Mouse (Mus musculus) liver, embryonic 14.5 days (tissue): ENCODE measurements around the gene Atf7ip. TPM values are rescaled to one million over a fixed set of nuclear protein-coding genes. Genes with fewer than 3 reads are reported as not detected.
A peak's percentile ranks its signal among the peaks of the same experiment; 100 is the strongest.

Source experiments
- ATAC-seq: fragments of 200-750 bp; cut with Nextera tagmentation; 2 replicates; pipeline ENCODE4 v1.8.0; 2017; ENCODE audit warnings: moderate number of reproducible peaks, mild to moderate bottlenecking, moderate library complexity; ENCODE audit not compliant: insufficient read depth
- DNase-seq, 3 experiments: peaks; one replicate each; pipeline ENCODE4 v3.0.0-alpha.2; 2012 to 2013; ENCODE audit warnings: low read depth in 3 of 3, low spot score in 3 of 3
- H3K27ac ChIP-seq: fragments of 300-500 bp; sonication (generic); 2 replicates; pipeline ENCODE4 v1.5.1; 2014; ENCODE audit warnings: moderate library complexity, mild to moderate bottlenecking, control low read depth, inconsistent platforms
- H3K27me3 ChIP-seq: fragments of 300-500 bp; sonication (generic); 2 replicates; pipeline ENCODE4 v1.6.1; 2014; ENCODE audit warnings: mild to moderate bottlenecking, low read length, moderate library complexity; ENCODE audit not compliant: control insufficient read depth, insufficient read depth
- H3K36me3 ChIP-seq: fragments of 300-500 bp; sonication (generic); replicated peaks from 2 replicates; pipeline ENCODE4 v1.6.1; 2014; ENCODE audit warnings: low read depth; ENCODE audit not compliant: control insufficient read depth, insufficient read depth
- H3K4me1 ChIP-seq, 2 experiments: fragments of 200-500 bp in 1 of 2; fragments of 300-500 bp in 1 of 2; sonication (generic) in 1 of 2; replicated peaks; 2 replicates each; pipeline ENCODE4 v1.6.1; 2012 to 2014; ENCODE audit warnings: antibody characterized with exemption in 1 of 2, inconsistent platforms in 1 of 2, low read length in 1 of 2; ENCODE audit not compliant: control insufficient read depth in 2 of 2, insufficient read depth in 2 of 2
- H3K4me2 ChIP-seq: fragments of 300-500 bp; sonication (generic); 2 replicates; pipeline ENCODE4 v1.6.1; 2014; ENCODE audit warnings: low read depth, mild to moderate bottlenecking, control low read depth, moderate library complexity
- H3K4me3 ChIP-seq, 2 experiments: fragments of 200-500 bp in 1 of 2; fragments of 300-500 bp in 1 of 2; sonication (generic) in 1 of 2; 2 replicates each; pipeline ENCODE4 v1.5.1; 2012 to 2014; ENCODE audit warnings: low read depth in 2 of 2, low read length in 2 of 2, mild to moderate bottlenecking in 2 of 2, control low read depth in 1 of 2, inconsistent platforms in 1 of 2, moderate library complexity in 1 of 2; ENCODE audit not compliant: insufficient read depth in 1 of 2
- H3K9ac ChIP-seq: fragments of 300-500 bp; sonication (generic); replicated peaks from 2 replicates; pipeline ENCODE4 v1.6.1; 2014; ENCODE audit warnings: mild to moderate bottlenecking, control low read depth, moderate library complexity
- H3K9me3 ChIP-seq: fragments of 300-500 bp; sonication (generic); 2 replicates; pipeline ENCODE4 v1.6.1; 2016; ENCODE audit warnings: low read length, mixed read lengths; ENCODE audit not compliant: control insufficient read depth
- CTCF ChIP-seq: IDR thresholded peaks from 2 replicates; pipeline ENCODE4 v1.5.1; 2016; ENCODE audit warnings: antibody characterized with exemption, low read depth, control low read depth
- EP300 ChIP-seq: IDR thresholded peaks from 2 replicates; pipeline ENCODE4 v1.6.1; 2016; ENCODE audit warnings: antibody characterized with exemption, low read depth
- WGBS: fragments of 180-500 bp; shearing (Covaris S2); extraction: QIAGEN DNeasy Blood & Tissue Kit; methylation state at CpG from one replicate; pipeline ENCODE4 v1.1.7; 2014; ENCODE audit not compliant: insufficient replicate concordance; 5-methylcytosine and 5-hydroxymethylcytosine counted together
- polyA plus RNA-seq, 2 experiments: library from polyadenylated mRNA; depleted of rRNA in 1 of 2; stranded (reverse) in 1 of 2; unstranded in 1 of 2; fragments of >200 nt; fragmentation: Nextera tagmentation in 1 of 2; extraction: Ambion mirVana in 1 of 2; gene quantifications; 2 replicates each; pipeline versions ENCODE4 v1.2.1 to v1.2.3; 2012 to 2014

Gene Atf7ip
- polyA plus RNA-seq, 2 experiments = 7.2 to 14.2 TPM

- Histone ChIP-seq H3K9me3 (no peaks in the 10 kb centered on the region), H3K4me1 (peaks cover 32 to 49% of the 10 kb centered on the region in 2 experiments), H3K4me2 (no peak overlapping the region), H3K36me3 (no peaks in the 10 kb centered on the region), H3K4me3 (no peak overlapping the region), H3K27ac (no peak overlapping the region), H3K9ac (no peak overlapping the region), H3K27me3 (no peaks in the 10 kb centered on the region)
- ATAC-seq = no peak
- 56% methylated on average over 8 of the region's 8 CpGs for WGBS
- TF ChIP-seq CTCF (no peak), EP300 (no peak)
- no peak for DNase-seq
These were observed 40.9 kb upstream of the Atf7ip start for GRCm38 (mm10) chr6:136465021-136465420.

- Histone ChIP-seq H3K36me3 (no peaks in the 10 kb centered on the region), H3K9me3 (no peaks in the 10 kb centered on the region), H3K4me2 (peak overlapping the region; percentile 38), H3K4me1 (peaks cover 41 to 57% of the 10 kb centered on the region in 2 experiments), H3K27me3 (no peaks in the 10 kb centered on the region), H3K27ac (no peak overlapping the region; the same call in 1 of the 2 replicates), H3K9ac (no peak overlapping the region), H3K4me3 (peak overlapping the region in 1 of 2 experiments; percentile 19; a peak in 1 of 4 replicates)
- ATAC-seq = no peak
- peak in 1 of 3 experiments; percentile 58 for DNase-seq
- 18% methylated on average over 8 of the region's 8 CpGs for WGBS
- TF ChIP-seq EP300 = no peak
- peak; percentile 84 for TF ChIP-seq CTCF
These were observed 40.0 kb upstream of the Atf7ip start for GRCm38 (mm10) chr6:136465959-136466381.

GRCm38 (mm10) chr6:136466956-136467750, 38.8 kb upstream of the Atf7ip start:
- WGBS = 35% methylated on average over 14 of the region's 14 CpGs
- Histone ChIP-seq H3K4me3 (0 out of 4 replicates have a peak overlapping the region, but pooled peaks of 1 of the 2 experiments have one; percentile 16), H3K36me3 (no peaks in the 10 kb centered on the region), H3K9me3 (no peaks in the 10 kb centered on the region), H3K27ac (peak overlapping the region; percentile 98), H3K27me3 (no peaks in the 10 kb centered on the region), H3K4me1 (peaks cover 52 to 68% of the 10 kb centered on the region in 2 experiments), H3K9ac (peak overlapping the region; percentile 53), H3K4me2 (peak overlapping the region; percentile 61)
- peak; percentile 48 for TF ChIP-seq EP300
- TF ChIP-seq CTCF = peak; percentile 98
- no peak for ATAC-seq
- DNase-seq = peak; percentile 82 to 86 (median 83)

- Histone ChIP-seq H3K27me3 (no peaks in the 10 kb centered on the region), H3K9me3 (no peaks in the 10 kb centered on the region), H3K36me3 (no peaks in the 10 kb centered on the region), H3K4me1 (peaks cover 59 to 75% of the 10 kb centered on the region in 2 experiments), H3K4me3 (peak overlapping the region in 1 of 2 experiments; percentile 16; a peak in 1 of 4 replicates), H3K9ac (peak overlapping the region; percentile 53), H3K27ac (peak overlapping the region; percentile 98), H3K4me2 (peak overlapping the region; percentile 61)
- 26% methylated on average over 5 of the region's 5 CpGs for WGBS
- ATAC-seq = no peak
- DNase-seq = no peak
- TF ChIP-seq EP300 = no peak
- no peak for TF ChIP-seq CTCF
These were observed 38.1 kb upstream of the Atf7ip start for GRCm38 (mm10) chr6:136467837-136468236.

GRCm38 (mm10) chr6:136468401-136468912, 37.5 kb upstream of the Atf7ip start:
- peak; percentile 96 to 97 (median 97) for DNase-seq
- Histone ChIP-seq H3K9ac (no peak overlapping the region; the same call in 1 of the 2 replicates), H3K4me3 (peak overlapping the region; percentile 11 to 23; a peak in 2 of 4 replicates), H3K4me1 (peaks cover 64 to 78% of the 10 kb centered on the region in 2 experiments), H3K27me3 (no peaks in the 10 kb centered on the region), H3K9me3 (no peaks in the 10 kb centered on the region), H3K4me2 (peak overlapping the region; percentile 61), H3K27ac (peak overlapping the region; percentile 98), H3K36me3 (no peaks in the 10 kb centered on the region)
- peak; percentile 83 for ATAC-seq
- WGBS = under 1% methylated on average over 12 of the region's 12 CpGs
- TF ChIP-seq EP300 (peak; percentile 87), CTCF (peak; percentile 17; the same call in 1 of the 2 replicates)
